In the genomic region with DNA sequence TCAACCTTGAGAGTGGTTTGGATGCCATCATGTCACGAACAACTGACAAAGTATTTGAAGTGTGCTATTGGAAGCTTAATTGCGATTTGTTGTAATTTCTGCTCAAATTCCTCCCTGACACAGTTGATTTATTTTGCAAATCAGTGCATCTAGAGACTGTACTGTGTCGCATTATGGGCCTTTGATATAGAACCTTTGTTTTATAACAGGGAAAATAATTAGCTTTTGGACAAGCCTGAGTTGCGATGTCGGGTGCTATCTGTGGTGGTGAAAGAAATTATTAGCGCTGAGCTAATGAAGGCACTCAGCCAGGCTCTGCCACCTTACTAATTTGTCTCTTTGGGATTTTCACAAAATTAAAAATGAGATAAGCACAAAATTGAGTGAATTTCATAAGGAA, we compare ENCODE assay signal across 20 mouse cellular contexts.
DNase-seq lines count a peak whose midpoint lies in the region; ATAC-seq lines count a peak whose summit lies in the region.
"Had no signal": no experiment of that assay in that cellular context is flagged by ENCODE, and none has a peak within 500 bp of the region (broad histone marks: within the 10 kb centered on the region; RNA-seq: fewer than 3 reads in every experiment).

No protein-coding gene starts in this region.

- no peak overlapping the region for H3K9ac ChIP-seq in forebrain, embryonic 11.5 days (ENCODE audit: low read length)
- H3K9ac ChIP-seq in forebrain, embryonic 12.5 days, result no peak overlapping the region
- no peak overlapping the region for H3K9ac ChIP-seq in hindbrain, embryonic 15.5 days
- H3K9ac ChIP-seq in neural tube, embryonic 13.5 days, result no peak overlapping the region
- H3K9ac ChIP-seq: limb, embryonic 13.5 days; liver, embryonic 14.5 days; lung, embryonic 15.5 days had no signal

- no peak overlapping the region for H3K4me2 ChIP-seq in forebrain, embryonic 11.5 days (ENCODE audit: low read depth, low read length, severe bottlenecking)
- no peak overlapping the region for H3K4me2 ChIP-seq in forebrain, embryonic 12.5 days
- H3K4me2 ChIP-seq in hindbrain, embryonic 15.5 days, result no peak overlapping the region
- H3K4me2 ChIP-seq in neural tube, embryonic 13.5 days, result no peak overlapping the region
- H3K4me2 ChIP-seq: limb, embryonic 13.5 days; lung, embryonic 15.5 days had no signal

- no peak for DNase-seq in forebrain, embryonic 11.5 days (ENCODE audit: low spot score)
- DNase-seq in forebrain, embryonic 10.5 days (ENCODE audit: extremely low spot score, low spot score), result no peak
- no peak for DNase-seq in liver
- no peak for DNase-seq in testis, postnatal 10 days (ENCODE audit: low spot score)
- no peak for DNase-seq in urinary bladder, postnatal 10 days (ENCODE audit: low spot score)
- DNase-seq: adrenal gland, postnatal 36 days; cerebellum, adult 2 months; cerebellum, postnatal 36 days; kidney, adult 11 months; lung, postnatal 4 days; right cerebral cortex, postnatal 14 days had no signal

- H3K27ac ChIP-seq in forebrain, embryonic 11.5 days (ENCODE audit: low read depth, low read length), result no peak overlapping the region
- no peak overlapping the region for H3K27ac ChIP-seq in forebrain, embryonic 10.5 days
- H3K27ac ChIP-seq in forebrain, embryonic 12.5 days, result no peak overlapping the region
- H3K27ac ChIP-seq in hindbrain, embryonic 15.5 days (replicated peaks), result no peak overlapping the region
- no peak overlapping the region for H3K27ac ChIP-seq in neural tube, embryonic 13.5 days (replicated peaks)
- H3K27ac ChIP-seq: heart, embryonic 10.5 days; limb, embryonic 13.5 days; liver, embryonic 14.5 days; lung, embryonic 15.5 days had no signal

- 78% methylated on average over 6 of the region's 6 CpGs for WGBS in forebrain, embryonic 11.5 days
- WGBS in forebrain, embryonic 10.5 days, result 90% methylated on average over 6 of the region's 6 CpGs
- WGBS in forebrain, embryonic 12.5 days, result 60% methylated on average over 6 of the region's 6 CpGs
- 52% methylated on average over 6 of the region's 6 CpGs for WGBS in hindbrain, embryonic 15.5 days
- WGBS in neural tube, embryonic 13.5 days, result 52% methylated on average over 6 of the region's 6 CpGs

- ATAC-seq in forebrain, embryonic 11.5 days (replicated peaks; ENCODE audit: low FRiP score), result 0 out of 2 replicates have a peak, but pooled peaks have one; percentile 42
- peak; percentile 63; the same call in 1 of the 2 replicates for ATAC-seq in forebrain, embryonic 12.5 days (ENCODE audit: low FRiP score)
- ATAC-seq in hindbrain, embryonic 15.5 days (ENCODE audit: low FRiP score, low read depth), result 0 out of 2 replicates have a peak, but pooled peaks have one; percentile 54
- peak; percentile 77 for ATAC-seq in neural tube, embryonic 13.5 days (ENCODE audit: low read depth)
- ATAC-seq: activated CD4-positive, CD25-positive, alpha-beta regulatory T cell, adult 4 months; CD4-positive, CD25-positive, alpha-beta regulatory T cell, adult 4 months had no signal

- H3K27me3 ChIP-seq in forebrain, embryonic 11.5 days (ENCODE audit: control insufficient read depth, insufficient read depth, low read length), result no peaks in the 10 kb centered on the region
- no peaks in the 10 kb centered on the region for H3K27me3 ChIP-seq in forebrain, embryonic 10.5 days (ENCODE audit: poor library complexity, severe bottlenecking)
- no peaks in the 10 kb centered on the region for H3K27me3 ChIP-seq in forebrain, embryonic 12.5 days
- no peaks in the 10 kb centered on the region for H3K27me3 ChIP-seq in hindbrain, embryonic 15.5 days
- H3K27me3 ChIP-seq in neural tube, embryonic 13.5 days, result no peaks in the 10 kb centered on the region
- H3K27me3 ChIP-seq: limb, embryonic 13.5 days; lung, embryonic 15.5 days had no signal

- no peak overlapping the region for H3K4me3 ChIP-seq in forebrain, embryonic 11.5 days (ENCODE audit: low read depth, low read length)
- no peak overlapping the region for H3K4me3 ChIP-seq in forebrain, embryonic 10.5 days
- H3K4me3 ChIP-seq in forebrain, embryonic 12.5 days (replicated peaks), result no peak overlapping the region
- no peak overlapping the region for H3K4me3 ChIP-seq in hindbrain, embryonic 15.5 days
- H3K4me3 ChIP-seq in neural tube, embryonic 13.5 days, result no peak overlapping the region
- H3K4me3 ChIP-seq: heart, embryonic 10.5 days; limb, embryonic 13.5 days; lung, embryonic 15.5 days had no signal

- H3K9me3 ChIP-seq in forebrain, embryonic 11.5 days (ENCODE audit: control insufficient read depth, low read length), result no peaks in the 10 kb centered on the region
- H3K9me3 ChIP-seq in forebrain, embryonic 10.5 days, result no peaks in the 10 kb centered on the region
- H3K9me3 ChIP-seq in forebrain, embryonic 12.5 days, result no peaks in the 10 kb centered on the region
- H3K9me3 ChIP-seq in hindbrain, embryonic 15.5 days, result no peaks in the 10 kb centered on the region
- H3K9me3 ChIP-seq in neural tube, embryonic 13.5 days, result no peaks in the 10 kb centered on the region
- H3K9me3 ChIP-seq: heart, embryonic 10.5 days; limb, embryonic 13.5 days; lung, embryonic 15.5 days had no signal

- H3K4me1 ChIP-seq in forebrain, embryonic 11.5 days (replicated peaks; ENCODE audit: control insufficient read depth, insufficient read depth, low read length), result no peaks in the 10 kb centered on the region
- no peaks in the 10 kb centered on the region for H3K4me1 ChIP-seq in forebrain, embryonic 10.5 days
- H3K4me1 ChIP-seq in forebrain, embryonic 12.5 days, result no peaks in the 10 kb centered on the region
- H3K4me1 ChIP-seq in hindbrain, embryonic 15.5 days (replicated peaks), result no peaks in the 10 kb centered on the region
- H3K4me1 ChIP-seq in neural tube, embryonic 13.5 days (replicated peaks), result peaks cover 6% of the 10 kb centered on the region; the same call in 1 of the 2 replicates
- H3K4me1 ChIP-seq: heart, embryonic 10.5 days; limb, embryonic 13.5 days; lung, embryonic 15.5 days had no signal

- H3K36me3 ChIP-seq in forebrain, embryonic 11.5 days (ENCODE audit: control insufficient read depth, insufficient read depth, low read length), result no peaks in the 10 kb centered on the region
- no peaks in the 10 kb centered on the region for H3K36me3 ChIP-seq in forebrain, embryonic 10.5 days (replicated peaks)
- no peaks in the 10 kb centered on the region for H3K36me3 ChIP-seq in forebrain, embryonic 12.5 days (replicated peaks)
- H3K36me3 ChIP-seq in hindbrain, embryonic 15.5 days, result no peaks in the 10 kb centered on the region
- H3K36me3 ChIP-seq in neural tube, embryonic 13.5 days, result no peaks in the 10 kb centered on the region
- H3K36me3 ChIP-seq: heart, embryonic 10.5 days; limb, embryonic 13.5 days; lung, embryonic 15.5 days had no signal
